16 mouse cellular contexts compared by ENCODE assay signal in genomic region chr6:134802641-134803043, GRCm38 (mm10). TPM values are rescaled to one million over a fixed set of nuclear protein-coding genes. Genes with fewer than 3 reads are reported as not detected.
DNase-seq lines count a peak whose midpoint lies in the region; ATAC-seq and TF ChIP-seq lines count a peak whose summit lies in the region.
"Had no signal": no experiment of that assay in that cellular context is flagged by ENCODE, and none has a peak within 500 bp of the region (broad histone marks: within the 10 kb centered on the region; RNA-seq: fewer than 3 reads in every experiment).

No protein-coding gene starts in this region.

- TF ChIP-seq POLR2A in spleen, adult 2 months (IDR thresholded peaks at IDR 0.05; ENCODE audit: low read depth, low read length), result no peak

- no peaks in the 10 kb centered on the region for H3K27me3 ChIP-seq in spleen, adult 2 months (ENCODE audit: control insufficient read depth, insufficient read depth, low read length)
- no peaks in the 10 kb centered on the region for H3K27me3 ChIP-seq in intestine, embryonic 14.5 days (replicated peaks; ENCODE audit: control insufficient read depth, insufficient read depth, low read length)
- no peaks in the 10 kb centered on the region for H3K27me3 ChIP-seq in lung, embryonic 14.5 days (ENCODE audit: insufficient read depth, low read length)
- no peaks in the 10 kb centered on the region for H3K27me3 ChIP-seq in stomach, embryonic 16.5 days (ENCODE audit: control insufficient read depth, insufficient read depth, low read length)
- H3K27me3 ChIP-seq: forebrain, embryonic 12.5 days; heart, embryonic 13.5 days; limb, embryonic 13.5 days had no signal

- H3K4me3 ChIP-seq in spleen, adult 2 months (ENCODE audit: extremely low read depth, insufficient read depth, insufficient read length), result no peak overlapping the region
- no peak overlapping the region for H3K4me3 ChIP-seq in intestine, embryonic 14.5 days (ENCODE audit: low read depth, low read length)
- no peak overlapping the region for H3K4me3 ChIP-seq in lung, embryonic 14.5 days (ENCODE audit: low read depth, low read length)
- no peak overlapping the region for H3K4me3 ChIP-seq in stomach, embryonic 16.5 days (replicated peaks; ENCODE audit: low read length)
- H3K4me3 ChIP-seq: forebrain, embryonic 12.5 days; heart, embryonic 13.5 days; limb, embryonic 13.5 days; myocyte had no signal

- peaks cover 5% of the 10 kb centered on the region; the same call in 1 of the 2 replicates for H3K4me1 ChIP-seq in spleen, adult 2 months (ENCODE audit: control insufficient read depth, insufficient read depth, insufficient read length)
- H3K4me1 ChIP-seq in intestine, embryonic 14.5 days (replicated peaks; ENCODE audit: control insufficient read depth, insufficient read depth, low read length), result no peaks in the 10 kb centered on the region
- no peaks in the 10 kb centered on the region for H3K4me1 ChIP-seq in lung, embryonic 14.5 days (ENCODE audit: insufficient read depth)
- 0 out of 2 replicates have a peak, but pooled peaks cover 2% of the 10 kb centered on the region for H3K4me1 ChIP-seq in stomach, embryonic 16.5 days (ENCODE audit: control insufficient read depth, insufficient read depth, low read length)
- H3K4me1 ChIP-seq: forebrain, embryonic 12.5 days; heart, embryonic 13.5 days; limb, embryonic 13.5 days had no signal

- peak; percentile 74 for ATAC-seq in intestine, embryonic 14.5 days (replicated peaks; ENCODE audit: low FRiP score, low TSS enrichment, low read depth)
- peak; percentile 90 for ATAC-seq in lung, embryonic 14.5 days (ENCODE audit: insufficient read depth)
- ATAC-seq in stomach, embryonic 16.5 days (ENCODE audit: insufficient read depth, low FRiP score), result peak; percentile 92

- TF ChIP-seq CTCF in spleen, adult 2 months (IDR thresholded peaks at IDR 0.05; ENCODE audit: extremely low read depth, insufficient read depth, insufficient read length, insufficient replicate concordance), result no peak
- no peak for TF ChIP-seq CTCF in lung, embryonic 14.5 days (IDR thresholded peaks at IDR 0.05; ENCODE audit: low read depth)

- no peak overlapping the region for H3K9ac ChIP-seq in intestine, embryonic 14.5 days (ENCODE audit: low read length)
- H3K9ac ChIP-seq in lung, embryonic 14.5 days, result no peak overlapping the region
- H3K9ac ChIP-seq in stomach, embryonic 16.5 days (ENCODE audit: low read length), result no peak overlapping the region
- H3K9ac ChIP-seq: forebrain, embryonic 12.5 days; heart, embryonic 13.5 days; limb, embryonic 13.5 days had no signal

- no peaks in the 10 kb centered on the region for H3K9me3 ChIP-seq in intestine, embryonic 14.5 days (ENCODE audit: control insufficient read depth, low read length)
- no peaks in the 10 kb centered on the region for H3K9me3 ChIP-seq in lung, embryonic 14.5 days (ENCODE audit: low read depth, low read length)
- H3K9me3 ChIP-seq in stomach, embryonic 16.5 days (replicated peaks; ENCODE audit: control insufficient read depth, low read length), result no peaks in the 10 kb centered on the region
- H3K9me3 ChIP-seq: forebrain, embryonic 12.5 days; G1E; heart, embryonic 13.5 days; limb, embryonic 13.5 days had no signal

- H3K27ac ChIP-seq in spleen, adult 2 months (ENCODE audit: insufficient read depth, low read length), result peak overlapping the region; percentile 61
- H3K27ac ChIP-seq in intestine, embryonic 14.5 days (ENCODE audit: low read depth), result no peak overlapping the region
- peak overlapping the region; percentile 83 for H3K27ac ChIP-seq in lung, embryonic 14.5 days (ENCODE audit: low read depth)
- H3K27ac ChIP-seq in stomach, embryonic 16.5 days (ENCODE audit: low read length), result peak overlapping the region; percentile 87
- H3K27ac ChIP-seq: forebrain, embryonic 12.5 days; heart, embryonic 13.5 days; limb, embryonic 13.5 days had no signal

- peak; percentile 37 to 47 for DNase-seq in spleen, adult 2 months (ENCODE audit: low read depth in 1 of 2, low spot score in 2 of 2)
- DNase-seq in spleen, postnatal 14 days (ENCODE audit: low spot score in 2 of 2), result no peak
- DNase-seq in intestine, embryonic 14.5 days (ENCODE audit: low spot score), result no peak
- DNase-seq in lung, embryonic 14.5 days, result peak; percentile 70
- no peak for DNase-seq in layer of hippocampus, postnatal 10 days (ENCODE audit: low spot score in 2 of 2)
- no peak for DNase-seq in gastrocnemius, postnatal 10 days
- no peak for DNase-seq in left cerebral cortex, adult 18-20 months (ENCODE audit: low spot score in 2 of 2)
- DNase-seq: cerebellum, postnatal 10 days; right cerebral cortex, adult 18-20 months; thymus, postnatal 25 days had no signal

- no peak overlapping the region for H3K4me2 ChIP-seq in intestine, embryonic 14.5 days (ENCODE audit: low read length)
- H3K4me2 ChIP-seq in lung, embryonic 14.5 days, result no peak overlapping the region
- no peak overlapping the region for H3K4me2 ChIP-seq in stomach, embryonic 16.5 days (ENCODE audit: low read depth, low read length)
- H3K4me2 ChIP-seq: forebrain, embryonic 12.5 days; heart, embryonic 13.5 days; limb, embryonic 13.5 days had no signal

- no peaks in the 10 kb centered on the region for H3K36me3 ChIP-seq in spleen, adult 2 months (ENCODE audit: control insufficient read depth, insufficient read depth, low read length)
- H3K36me3 ChIP-seq in intestine, embryonic 14.5 days (ENCODE audit: control insufficient read depth, insufficient read depth, low read length), result no peaks in the 10 kb centered on the region
- no peaks in the 10 kb centered on the region for H3K36me3 ChIP-seq in lung, embryonic 14.5 days (ENCODE audit: insufficient read depth)
- H3K36me3 ChIP-seq in stomach, embryonic 16.5 days (ENCODE audit: control insufficient read depth, insufficient read depth, low read length), result no peaks in the 10 kb centered on the region
- H3K36me3 ChIP-seq: forebrain, embryonic 12.5 days; G1E; heart, embryonic 13.5 days; limb, embryonic 13.5 days had no signal

- WGBS in spleen, adult 2 months, result 64% methylated on average over 9 of the region's 9 CpGs
- 56% methylated on average over 9 of the region's 9 CpGs for WGBS in intestine, embryonic 14.5 days
- 53% methylated on average over 9 of the region's 9 CpGs for WGBS in lung, embryonic 14.5 days
- 60% methylated on average over 9 of the region's 9 CpGs for WGBS in stomach, embryonic 16.5 days

RNA-seq across cellular contexts. Expression of gene Dusp16, which starts 10.2 kb away (rescaled TPM):
- 6.5 and 8.7 TPM in 2 replicates for polyA plus RNA-seq in spleen, adult 2 months (2012; rRNA removed)
- polyA plus RNA-seq in intestine, embryonic 14.5 days (2014; fragmentation: Nextera tagmentation; extraction: Ambion mirVana), result 20.0 and 23.4 TPM in 2 replicates
- 12.7 and 12.9 TPM in 2 replicates for polyA plus RNA-seq in lung, embryonic 14.5 days (2014; fragmentation: Nextera tagmentation; extraction: Ambion mirVana)
- polyA plus RNA-seq in stomach, embryonic 16.5 days (2015; fragmentation: Nextera tagmentation; extraction: Ambion mirVana), result 18.5 and 19.2 TPM in 2 replicates
- total RNA-seq in layer of hippocampus, postnatal 10 days (2021), result 1 to 10 TPM; 7.3 to 7.6 TPM
- total RNA-seq in gastrocnemius, postnatal 10 days (2021), result 10 to 100 TPM; 15.1 to 18.4 TPM
- total RNA-seq in left cerebral cortex, adult 18-20 months (2021), result 1 to 10 TPM; 9.5 to 9.8 TPM

RNA-seq across cellular contexts. Expression of gene Crebl2, which starts 27.3 kb away (rescaled TPM):
- 10.2 and 10.9 TPM in 2 replicates for polyA plus RNA-seq in spleen, adult 2 months (2012; rRNA removed)
- polyA plus RNA-seq in intestine, embryonic 14.5 days (2014; fragmentation: Nextera tagmentation; extraction: Ambion mirVana), result 2.3 and 2.4 TPM in 2 replicates
- 1.3 and 1.4 TPM in 2 replicates for polyA plus RNA-seq in lung, embryonic 14.5 days (2014; fragmentation: Nextera tagmentation; extraction: Ambion mirVana)
- polyA plus RNA-seq in stomach, embryonic 16.5 days (2015; fragmentation: Nextera tagmentation; extraction: Ambion mirVana), result 3.3 and 3.9 TPM in 2 replicates
- 10 to 100 TPM; 11.6 to 12.4 TPM for total RNA-seq in layer of hippocampus, postnatal 10 days (2021)
- total RNA-seq in gastrocnemius, postnatal 10 days (2021), result 1 to 10 TPM; 3.9 to 4.6 TPM
- total RNA-seq in left cerebral cortex, adult 18-20 months (2021), result 10 to 100 TPM; 51.8 TPM

Comparison
In these comparisons a context has a peak if more than half of its experiments do, and no peak if none do; other contexts are left out.
1. DNase-seq: peak in spleen, adult 2 months (2 of 2) and lung, embryonic 14.5 days (single experiment); none in spleen, postnatal 14 days (0 of 2), intestine, embryonic 14.5 days (single experiment), layer of hippocampus, postnatal 10 days (0 of 2), gastrocnemius, postnatal 10 days (single experiment) and left cerebral cortex, adult 18-20 months (0 of 2).
2. Peak in every context shown above with its lines, with median percentiles within 50 percentile points of each other: ATAC-seq.